Comparison of ENCODE assay signal across 19 mouse cellular contexts in genomic region chr4:98693465-98694185, GRCm38 (mm10). TPM values are rescaled to one million over a fixed set of nuclear protein-coding genes. Genes with fewer than 3 reads are reported as not detected.
DNase-seq lines count a peak whose midpoint lies in the region; ATAC-seq and TF ChIP-seq lines count a peak whose summit lies in the region.
"Had no signal": no experiment of that assay in that cellular context is flagged by ENCODE, and none has a peak within 500 bp of the region (broad histone marks: within the 10 kb centered on the region; RNA-seq: fewer than 3 reads in every experiment).

No protein-coding gene starts in this region.

- H3K4me1 ChIP-seq in intestine, postnatal 0 days (replicated peaks; ENCODE audit: control insufficient read depth, insufficient read depth, low read length): no peaks in the 10 kb centered on the region
- no peaks in the 10 kb centered on the region for H3K4me1 ChIP-seq in liver, embryonic 16.5 days (ENCODE audit: control insufficient read depth, low read depth, low read length)
- H3K4me1 ChIP-seq in limb, embryonic 10.5 days: no peaks in the 10 kb centered on the region; the same call in 1 of the 2 replicates
- peaks cover 5% of the 10 kb centered on the region for H3K4me1 ChIP-seq in midbrain, embryonic 13.5 days (replicated peaks)
- H3K4me1 ChIP-seq: neural tube, embryonic 15.5 days had no signal

- H3K4me3 ChIP-seq in intestine, postnatal 0 days (ENCODE audit: low read depth, low read length): no peak overlapping the region
- no peak overlapping the region for H3K4me3 ChIP-seq in liver, embryonic 16.5 days (ENCODE audit: low read depth, low read length)
- H3K4me3 ChIP-seq in limb, embryonic 10.5 days: no peak overlapping the region
- no peak overlapping the region for H3K4me3 ChIP-seq in midbrain, embryonic 13.5 days (replicated peaks)
- H3K4me3 ChIP-seq: forebrain, embryonic 10.5 days; heart, adult 2 months; neural tube, embryonic 15.5 days had no signal

- WGBS in intestine, postnatal 0 days: 18% methylated on average over 9 of the region's 9 CpGs
- 31% methylated on average over 9 of the region's 9 CpGs for WGBS in liver, embryonic 16.5 days (ENCODE audit: insufficient replicate concordance)
- 64% methylated on average over 9 of the region's 9 CpGs for WGBS in limb, embryonic 10.5 days
- 60% methylated on average over 9 of the region's 9 CpGs for WGBS in midbrain, embryonic 13.5 days

- no peak for TF ChIP-seq CTCF in intestine, postnatal 0 days (IDR thresholded peaks at IDR 0.05; ENCODE audit: low read depth)

- peak; percentile 10 for DNase-seq in adrenal gland, adult 2 months
- DNase-seq in adrenal gland, adult 18-20 months (ENCODE audit: low spot score in 2 of 2): no peak
- DNase-seq in kidney, postnatal 14 days: peak; percentile 51
- DNase-seq in right cerebral cortex, adult 18-20 months: no peak
- DNase-seq in limb, embryonic 10.5 days (ENCODE audit: low spot score): no peak
- DNase-seq: cerebellum, adult 18-20 months; heart, adult 2 months; lung, adult 18-20 months; right cerebral cortex, postnatal 25 days had no signal

- no peaks in the 10 kb centered on the region for H3K27me3 ChIP-seq in intestine, postnatal 0 days (replicated peaks; ENCODE audit: control insufficient read depth, insufficient read depth, low read length)
- H3K27me3 ChIP-seq in liver, embryonic 16.5 days (ENCODE audit: control insufficient read depth, insufficient read depth, low read depth, low read length): no peaks in the 10 kb centered on the region
- H3K27me3 ChIP-seq in limb, embryonic 10.5 days (ENCODE audit: low read depth, poor library complexity, severe bottlenecking): no peaks in the 10 kb centered on the region
- no peaks in the 10 kb centered on the region for H3K27me3 ChIP-seq in midbrain, embryonic 13.5 days
- H3K27me3 ChIP-seq: neural tube, embryonic 15.5 days had no signal

- peaks cover 9% of the 10 kb centered on the region; the same call in 1 of the 2 replicates for H3K36me3 ChIP-seq in intestine, postnatal 0 days (ENCODE audit: control insufficient read depth, insufficient read depth)
- no peaks in the 10 kb centered on the region for H3K36me3 ChIP-seq in liver, embryonic 16.5 days (ENCODE audit: control insufficient read depth, insufficient read depth)
- H3K36me3 ChIP-seq in limb, embryonic 10.5 days: peaks cover 3% of the 10 kb centered on the region; the same call in 1 of the 2 replicates
- no peaks in the 10 kb centered on the region for H3K36me3 ChIP-seq in midbrain, embryonic 13.5 days
- H3K36me3 ChIP-seq: neural tube, embryonic 15.5 days had no signal

- peaks cover 4% of the 10 kb centered on the region; the same call in 1 of the 2 replicates for H3K9me3 ChIP-seq in intestine, postnatal 0 days (ENCODE audit: control insufficient read depth)
- no peaks in the 10 kb centered on the region; the same call in 1 of the 2 replicates for H3K9me3 ChIP-seq in liver, embryonic 16.5 days (replicated peaks; ENCODE audit: control insufficient read depth, low read length)
- H3K9me3 ChIP-seq in limb, embryonic 10.5 days (replicated peaks): no peaks in the 10 kb centered on the region
- no peaks in the 10 kb centered on the region for H3K9me3 ChIP-seq in midbrain, embryonic 13.5 days
- H3K9me3 ChIP-seq: forebrain, embryonic 10.5 days; neural tube, embryonic 15.5 days had no signal

- H3K4me2 ChIP-seq in intestine, postnatal 0 days (replicated peaks; ENCODE audit: low read depth): no peak overlapping the region
- no peak overlapping the region for H3K4me2 ChIP-seq in liver, embryonic 16.5 days (ENCODE audit: low read depth, low read length)
- no peak overlapping the region for H3K4me2 ChIP-seq in midbrain, embryonic 13.5 days (replicated peaks)
- H3K4me2 ChIP-seq: neural tube, embryonic 15.5 days had no signal

- peak overlapping the region; percentile 37 for H3K27ac ChIP-seq in intestine, postnatal 0 days (ENCODE audit: low read depth, low read length)
- H3K27ac ChIP-seq in liver, embryonic 16.5 days (ENCODE audit: low read length): peak overlapping the region; percentile 29; the same call in 1 of the 2 replicates
- no peak overlapping the region for H3K27ac ChIP-seq in limb, embryonic 10.5 days
- no peak overlapping the region for H3K27ac ChIP-seq in midbrain, embryonic 13.5 days
- H3K27ac ChIP-seq: forebrain, embryonic 10.5 days; heart, adult 2 months; neural tube, embryonic 15.5 days had no signal

- no peak overlapping the region for H3K9ac ChIP-seq in intestine, postnatal 0 days (ENCODE audit: low read depth, low read length)
- no peak overlapping the region for H3K9ac ChIP-seq in liver, embryonic 16.5 days (ENCODE audit: low read depth, low read length)
- no peak overlapping the region for H3K9ac ChIP-seq in midbrain, embryonic 13.5 days (replicated peaks)
- H3K9ac ChIP-seq: neural tube, embryonic 15.5 days had no signal

- ATAC-seq in intestine, postnatal 0 days: peak; percentile 87
- peak; percentile 96 for ATAC-seq in liver, embryonic 16.5 days (ENCODE audit: low read depth)
- ATAC-seq in midbrain, embryonic 13.5 days: no peak
- ATAC-seq: inflammation-experienced regulatory T-cells, adult 6 months had no signal

RNA-seq across cellular contexts. Expression of gene L1td1, which starts 32.9 kb away (rescaled TPM):
- not detected for total RNA-seq in adrenal gland, adult 2 months (2021)
- polyA plus RNA-seq in adrenal gland, adult 2 months (2012; rRNA removed): not detected in 2 replicates
- total RNA-seq in adrenal gland, adult 18-20 months (2021): not detected
- polyA plus RNA-seq in intestine, postnatal 0 days (2015; fragmentation: Nextera tagmentation; extraction: Ambion mirVana): not detected in 2 replicates
- polyA plus RNA-seq in liver, embryonic 16.5 days (2015; fragmentation: Nextera tagmentation; extraction: Ambion mirVana): not detected in 2 replicates
- polyA plus RNA-seq in limb, embryonic 10.5 days (2016; fragmentation: Nextera tagmentation; extraction: Ambion mirVana): 0.61 TPM in 1 of 2 replicates, not detected in the other
- polyA plus RNA-seq in midbrain, embryonic 13.5 days (2015; fragmentation: Nextera tagmentation; extraction: Ambion mirVana): not detected in 2 replicates
- total RNA-seq: heart, postnatal 25 days; megakaryocyte progenitor cell, adult 5-6 weeks; monocyte, adult 5-6 weeks had no signal
- polyA plus RNA-seq: heart, adult 2 months; inflammation-experienced regulatory T-cells, adult 6 months; neural tube, embryonic 15.5 days; urinary bladder, adult 2 months had no signal

Comparison
In these comparisons a context has a peak if more than half of its experiments do, and no peak if none do; other contexts are left out.
1. DNase-seq: peak in adrenal gland, adult 2 months (single experiment) and kidney, postnatal 14 days (single experiment); none in adrenal gland, adult 18-20 months (0 of 2), right cerebral cortex, adult 18-20 months (single experiment) and limb, embryonic 10.5 days (single experiment).
2. H3K27ac ChIP-seq: peak in intestine, postnatal 0 days (single experiment) and liver, embryonic 16.5 days (single experiment); none in limb, embryonic 10.5 days (single experiment) and midbrain, embryonic 13.5 days (single experiment).